Mouse (Mus musculus): Measurements from ENCODE around the gene Mybphl.

DNA sequence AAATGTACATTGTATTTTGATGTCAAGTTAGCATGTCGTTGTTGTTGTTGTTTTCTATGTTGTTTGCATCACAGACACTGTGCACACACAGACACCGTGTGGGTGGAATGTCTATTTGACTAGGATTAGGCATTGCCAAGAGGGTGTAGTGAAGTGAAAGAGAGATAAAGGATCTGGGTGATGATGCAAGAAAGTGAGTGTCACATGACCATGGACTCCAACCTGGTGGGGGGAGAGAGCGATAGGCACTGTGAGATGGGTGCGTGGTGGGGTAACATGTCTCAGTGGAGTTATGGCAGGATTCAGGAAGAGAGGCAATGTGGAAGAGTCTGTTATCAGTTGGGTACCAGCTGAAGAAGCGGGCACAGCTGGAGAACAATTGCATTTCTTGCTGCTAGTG lies 4.0 kb downstream of the Mybphl start:
- TF ChIP-seq CTCF (IDR thresholded peaks at IDR 0.05; ENCODE audit: borderline replicate concordance, insufficient read depth, low read depth, low read length) (no peak), POLR2A (IDR thresholded peaks at IDR 0.05; ENCODE audit: borderline replicate concordance, insufficient read depth, low read length) (no peak)

All from cerebellum, adult 2 months (tissue).